Mouse (Mus musculus) retina, postnatal 7 days (tissue): ENCODE measurements around the gene Sod2.
"Not testable (repeated sequence)": the region's sequence is repeated elsewhere in the genome, so short reads cannot be mapped to it uniquely, and the experiment has no call there.

Source experiments
- DNase-seq: peaks from one replicate; pipeline ENCODE4 v3.0.0-alpha.2; 2012; ENCODE audit warnings: low read depth, low spot score

Gene Sod2

GRCm38 (mm10) chr17:13009887-13010286 lies 3.2 kb downstream of the Sod2 start:
- no peak for DNase-seq

GRCm38 (mm10) chr17:13013316-13013715 lies 6.7 kb downstream of the Sod2 start:
- DNase-seq, result no peak

DNA sequence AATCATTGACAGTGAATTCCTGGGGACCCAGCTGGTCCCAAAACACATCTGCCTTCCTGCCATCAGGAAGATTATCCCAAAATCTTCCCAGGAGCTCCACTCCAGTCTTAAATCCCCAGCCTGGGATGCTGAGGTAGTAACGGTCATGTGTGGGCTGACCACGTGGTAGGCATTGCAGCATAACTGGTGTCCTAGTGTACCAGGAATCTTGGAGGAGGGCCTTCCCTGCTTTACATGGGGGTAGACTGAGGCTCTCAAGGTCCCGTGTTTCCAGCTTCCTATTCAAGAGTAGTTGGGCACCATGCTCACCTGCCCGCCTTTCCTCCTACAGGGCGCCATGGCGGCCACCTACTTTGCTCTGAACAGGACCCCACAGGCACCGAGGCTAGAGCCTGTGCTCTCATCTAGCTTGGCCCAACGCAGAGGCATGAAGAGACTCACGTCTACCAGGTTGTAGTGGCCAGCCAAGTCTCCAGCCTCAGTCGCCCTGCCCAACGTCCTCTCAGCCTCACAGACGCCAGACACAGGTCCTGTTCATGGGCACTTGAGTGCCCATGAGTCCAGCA lies 30.1 kb downstream of the Sod2 start:
- not testable (repeated sequence) for DNase-seq

DNA sequence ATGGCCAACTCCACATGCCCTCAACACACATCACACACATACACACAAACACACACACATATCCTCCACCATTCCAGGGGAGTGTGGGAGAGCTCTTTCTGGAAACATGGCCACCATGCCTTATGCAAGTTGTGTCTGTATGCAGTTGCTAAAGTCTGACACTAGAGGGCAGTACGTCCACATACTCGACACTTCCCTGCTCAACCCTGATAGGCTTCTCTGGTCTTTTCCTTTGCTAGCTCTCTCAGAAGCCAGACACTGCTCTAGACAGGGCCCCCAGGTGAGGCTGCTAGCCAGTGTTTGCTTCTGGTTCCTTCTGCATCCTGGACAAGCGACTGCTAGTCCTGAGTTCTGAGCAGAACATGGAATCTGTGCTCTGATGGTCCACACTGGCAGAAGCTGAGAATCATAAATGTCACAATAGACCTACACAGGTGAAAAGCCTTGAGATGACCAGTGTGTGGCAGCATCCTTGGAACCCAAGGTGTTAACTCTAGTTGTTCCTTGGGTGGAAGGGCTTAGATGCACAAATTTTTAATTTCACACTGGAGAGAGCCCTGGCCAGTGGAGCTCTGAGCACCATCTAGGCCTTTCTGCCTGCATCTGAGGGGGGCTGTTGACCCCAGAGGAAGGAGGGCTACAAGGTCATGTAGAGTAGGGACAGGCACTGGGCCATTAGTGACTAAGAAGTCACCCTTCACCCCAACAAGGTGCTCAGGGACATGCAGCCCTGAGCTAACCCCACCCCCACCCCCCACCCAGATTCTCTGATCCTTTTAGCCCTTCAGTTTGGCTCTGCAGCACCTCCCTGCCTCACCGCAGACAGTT lies 37.4 kb downstream of the Sod2 start:
- peak; percentile 51 for DNase-seq

DNA sequence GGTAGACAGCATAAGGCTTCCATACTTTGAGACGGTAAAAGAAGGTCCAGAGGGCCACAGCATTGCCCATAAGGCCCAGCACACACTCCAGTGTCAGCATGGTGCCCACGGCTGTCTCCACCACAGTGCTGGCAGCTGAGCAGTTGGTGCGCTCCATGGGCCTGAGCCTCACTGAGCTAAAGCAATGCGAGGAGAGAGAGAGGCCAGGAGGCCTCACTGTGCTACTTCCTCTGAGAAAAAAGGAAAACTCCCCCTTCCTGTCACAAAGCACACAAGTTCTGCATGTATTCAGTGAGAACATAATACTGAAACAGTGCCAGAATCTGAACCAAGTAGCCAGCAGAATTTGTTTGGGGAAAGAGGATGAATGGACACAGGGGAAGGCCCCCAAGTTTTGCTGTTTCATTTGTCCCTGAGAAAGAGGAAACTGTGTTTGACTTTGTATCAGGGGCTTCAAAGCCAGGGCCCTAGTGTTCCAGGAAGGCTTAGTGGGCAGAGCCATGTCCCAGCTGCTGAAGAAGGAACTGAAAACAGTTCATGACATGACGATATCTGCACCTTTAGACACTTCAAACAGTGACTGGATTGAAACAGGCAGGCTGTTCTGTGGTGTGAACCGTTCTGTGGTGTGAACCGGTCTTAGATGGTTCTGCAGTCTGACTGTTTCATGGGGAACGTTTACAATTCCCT lies 45.6 kb downstream of the Sod2 start, which contains the start of gene Gpr31b:
Gene Gpr31b (minus strand): TSS at position 173 of the 690 bp plus-strand sequence.
- DNase-seq, result not testable (repeated sequence)

- not testable (repeated sequence) for DNase-seq
Measured at GRCm38 (mm10) chr17:13060804-13061203, 54.2 kb downstream of the Sod2 start, which contains the start of gene Tcp10b. Gene Tcp10b (plus strand): TSS chr17:13061104.

DNA sequence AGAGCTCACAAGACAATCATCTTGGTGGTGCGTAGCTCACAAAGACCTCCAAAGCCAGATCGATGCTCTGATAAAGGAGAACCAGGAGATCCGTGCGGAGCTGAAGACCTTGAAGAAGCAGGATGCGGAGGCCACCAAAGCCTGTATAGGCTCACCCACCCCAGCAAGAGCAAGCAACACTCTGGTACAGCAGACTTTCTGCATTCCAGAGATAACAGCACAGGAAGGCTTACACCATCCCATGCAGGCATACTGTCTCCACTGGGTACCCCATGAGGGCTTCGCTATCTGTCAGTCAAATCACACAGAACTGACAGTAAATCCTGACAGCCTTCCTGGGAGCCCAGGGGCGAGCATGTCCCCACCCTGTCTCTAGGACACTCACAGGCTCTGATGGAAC lies 56.2 kb downstream of the Sod2 start:
- not testable (repeated sequence) for DNase-seq

- DNase-seq, result not testable (repeated sequence)
Measured at GRCm38 (mm10) chr17:13067864-13068385, 61.3 kb downstream of the Sod2 start.

DNA sequence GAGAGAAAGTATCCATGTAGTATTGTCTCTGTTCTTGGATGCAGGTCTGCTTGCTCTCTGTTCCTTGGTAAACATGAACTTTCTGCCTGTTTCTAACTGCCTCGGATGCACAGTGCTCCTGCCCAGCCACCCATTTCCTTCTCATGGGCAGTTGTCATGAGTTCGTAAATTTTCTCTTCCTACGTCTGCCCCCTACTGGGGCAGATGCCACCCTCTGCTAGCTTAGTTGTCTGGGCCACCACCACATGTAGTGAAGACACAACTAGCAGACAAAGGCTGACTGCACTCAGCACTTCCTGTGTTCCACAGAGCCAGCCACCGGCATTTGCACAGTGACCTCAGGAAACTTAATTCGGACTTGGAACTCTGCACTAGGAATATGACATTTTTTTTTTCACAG lies 62.6 kb downstream of the Sod2 start:
- DNase-seq, result not testable (repeated sequence)
